Mouse (Mus musculus): ENCODE measurements at regions not wholly inside any gene's neighbourhood (a gene's known extent, or its start where the extent isn't known, plus 50 kb on each side); places are given as distances from the start of the nearest gene placed in this dataset.

DNA sequence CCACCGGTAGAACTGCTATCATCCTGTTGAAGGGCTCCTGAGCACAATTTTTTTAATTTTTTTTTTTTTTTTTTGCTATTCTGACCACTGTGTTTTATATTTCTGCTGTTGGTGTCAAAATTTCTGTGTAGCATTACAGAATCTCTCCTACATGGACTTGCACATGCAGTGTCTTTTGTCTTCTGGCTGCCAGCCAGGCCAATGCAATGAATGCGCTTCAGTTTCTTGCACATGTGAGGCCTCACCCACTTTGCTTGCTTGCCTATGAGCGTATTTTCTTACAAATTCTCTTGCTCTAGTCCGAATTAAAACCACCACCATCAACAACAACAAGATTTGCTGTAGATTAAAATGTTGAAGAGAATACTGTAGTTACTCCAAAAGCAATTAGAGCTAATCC lies 213.2 kb upstream of the P2ry1 start:
- H3K4me1 ChIP-seq (replicated peaks; ENCODE audit: control insufficient read depth, insufficient read depth, low read length), result no peaks in the 10 kb centered on the region
- no peaks in the 10 kb centered on the region for H3K27me3 ChIP-seq (ENCODE audit: control insufficient read depth, insufficient read depth, low read length)
- H3K4me2 ChIP-seq (ENCODE audit: low read depth, low read length, severe bottlenecking), result no peak overlapping the region
- no peak overlapping the region for H3K27ac ChIP-seq (ENCODE audit: low read depth, low read length)
- no peak overlapping the region for H3K9ac ChIP-seq (ENCODE audit: low read length)
- ATAC-seq (replicated peaks; ENCODE audit: low FRiP score) (no peak), DNase-seq (ENCODE audit: low spot score) (no peak)
- 89% methylated on average over 4 of the region's 4 CpGs for WGBS
- H3K4me3 ChIP-seq (ENCODE audit: low read depth, low read length), result no peak overlapping the region
- no peaks in the 10 kb centered on the region for H3K9me3 ChIP-seq (ENCODE audit: control insufficient read depth, low read length)
- no peaks in the 10 kb centered on the region for H3K36me3 ChIP-seq (ENCODE audit: control insufficient read depth, insufficient read depth, low read length)

GRCm38 (mm10) chr3:60792166-60792565 lies 210.4 kb upstream of the P2ry1 start:
- no peak overlapping the region for H3K9ac ChIP-seq (ENCODE audit: low read length)
- DNase-seq (ENCODE audit: low spot score) (no peak), ATAC-seq (replicated peaks; ENCODE audit: low FRiP score) (no peak)
- WGBS, result 83% methylated on average over 4 of the region's 4 CpGs
- H3K27me3 ChIP-seq (ENCODE audit: control insufficient read depth, insufficient read depth, low read length), result no peaks in the 10 kb centered on the region
- H3K36me3 ChIP-seq (ENCODE audit: control insufficient read depth, insufficient read depth, low read length), result no peaks in the 10 kb centered on the region
- H3K4me2 ChIP-seq (ENCODE audit: low read depth, low read length, severe bottlenecking), result no peak overlapping the region
- H3K4me3 ChIP-seq (ENCODE audit: low read depth, low read length), result no peak overlapping the region
- no peak overlapping the region for H3K27ac ChIP-seq (ENCODE audit: low read depth, low read length)
- H3K9me3 ChIP-seq (ENCODE audit: control insufficient read depth, low read length), result no peaks in the 10 kb centered on the region
- no peaks in the 10 kb centered on the region for H3K4me1 ChIP-seq (replicated peaks; ENCODE audit: control insufficient read depth, insufficient read depth, low read length)

- Histone ChIP-seq H3K4me2 (ENCODE audit: low read depth, low read length, severe bottlenecking) (no peak overlapping the region), H3K36me3 (ENCODE audit: control insufficient read depth, insufficient read depth, low read length) (no peaks in the 10 kb centered on the region), H3K9me3 (ENCODE audit: control insufficient read depth, low read length) (no peaks in the 10 kb centered on the region), H3K9ac (ENCODE audit: low read length) (no peak overlapping the region), H3K27me3 (ENCODE audit: control insufficient read depth, insufficient read depth, low read length) (no peaks in the 10 kb centered on the region), H3K27ac (ENCODE audit: low read depth, low read length) (no peak overlapping the region), H3K4me1 (replicated peaks; ENCODE audit: control insufficient read depth, insufficient read depth, low read length) (no peaks in the 10 kb centered on the region), H3K4me3 (ENCODE audit: low read depth, low read length) (no peak overlapping the region)
- DNase-seq (ENCODE audit: low spot score), result no peak
- WGBS, result 87% methylated on average over 2 of the region's 2 CpGs
- ATAC-seq (replicated peaks; ENCODE audit: low FRiP score), result no peak
Measured at GRCm38 (mm10) chr3:60796207-60796606, 206.4 kb upstream of the P2ry1 start.

- H3K4me3 ChIP-seq (ENCODE audit: low read depth, low read length), result no peak overlapping the region
- no peaks in the 10 kb centered on the region for H3K4me1 ChIP-seq (replicated peaks; ENCODE audit: control insufficient read depth, insufficient read depth, low read length)
- no peak overlapping the region for H3K9ac ChIP-seq (ENCODE audit: low read length)
- no peaks in the 10 kb centered on the region for H3K27me3 ChIP-seq (ENCODE audit: control insufficient read depth, insufficient read depth, low read length)
- no peak for ATAC-seq (replicated peaks; ENCODE audit: low FRiP score)
- H3K4me2 ChIP-seq (ENCODE audit: low read depth, low read length, severe bottlenecking), result no peak overlapping the region
- no peak overlapping the region for H3K27ac ChIP-seq (ENCODE audit: low read depth, low read length)
- H3K9me3 ChIP-seq (ENCODE audit: control insufficient read depth, low read length), result no peaks in the 10 kb centered on the region
- WGBS, result 74% methylated on average over 6 of the region's 6 CpGs
- no peak for DNase-seq (ENCODE audit: low spot score)
- no peaks in the 10 kb centered on the region for H3K36me3 ChIP-seq (ENCODE audit: control insufficient read depth, insufficient read depth, low read length)
Measured at GRCm38 (mm10) chr3:60797808-60798207, 204.8 kb upstream of the P2ry1 start.

- Histone ChIP-seq H3K9ac (ENCODE audit: low read length) (no peak overlapping the region), H3K4me1 (replicated peaks; ENCODE audit: control insufficient read depth, insufficient read depth, low read length) (no peaks in the 10 kb centered on the region), H3K27ac (ENCODE audit: low read depth, low read length) (no peak overlapping the region), H3K27me3 (ENCODE audit: control insufficient read depth, insufficient read depth, low read length) (no peaks in the 10 kb centered on the region), H3K9me3 (ENCODE audit: control insufficient read depth, low read length) (no peaks in the 10 kb centered on the region), H3K4me3 (ENCODE audit: low read depth, low read length) (no peak overlapping the region), H3K4me2 (ENCODE audit: low read depth, low read length, severe bottlenecking) (no peak overlapping the region), H3K36me3 (ENCODE audit: control insufficient read depth, insufficient read depth, low read length) (no peaks in the 10 kb centered on the region)
- ATAC-seq (replicated peaks; ENCODE audit: low FRiP score), result no peak
- no peak for DNase-seq (ENCODE audit: low spot score)
- 86% methylated on average over 2 of the region's 2 CpGs for WGBS
Measured at GRCm38 (mm10) chr3:60798461-60798860, 204.1 kb upstream of the P2ry1 start.

- DNase-seq (ENCODE audit: low spot score), result no peak
- Histone ChIP-seq H3K27ac (ENCODE audit: low read depth, low read length) (no peak overlapping the region), H3K4me1 (replicated peaks; ENCODE audit: control insufficient read depth, insufficient read depth, low read length) (no peaks in the 10 kb centered on the region), H3K27me3 (ENCODE audit: control insufficient read depth, insufficient read depth, low read length) (no peaks in the 10 kb centered on the region), H3K4me3 (ENCODE audit: low read depth, low read length) (no peak overlapping the region), H3K9me3 (ENCODE audit: control insufficient read depth, low read length) (no peaks in the 10 kb centered on the region), H3K9ac (ENCODE audit: low read length) (no peak overlapping the region), H3K4me2 (ENCODE audit: low read depth, low read length, severe bottlenecking) (no peak overlapping the region), H3K36me3 (ENCODE audit: control insufficient read depth, insufficient read depth, low read length) (no peaks in the 10 kb centered on the region)
- WGBS, result 89% methylated on average over 5 of the region's 5 CpGs
- no peak for ATAC-seq (replicated peaks; ENCODE audit: low FRiP score)
Measured at GRCm38 (mm10) chr3:60798862-60799261, 203.7 kb upstream of the P2ry1 start.

- Histone ChIP-seq H3K4me2 (ENCODE audit: low read depth, low read length, severe bottlenecking) (no peak overlapping the region), H3K27me3 (ENCODE audit: control insufficient read depth, insufficient read depth, low read length) (no peaks in the 10 kb centered on the region), H3K9me3 (ENCODE audit: control insufficient read depth, low read length) (no peaks in the 10 kb centered on the region), H3K36me3 (ENCODE audit: control insufficient read depth, insufficient read depth, low read length) (no peaks in the 10 kb centered on the region), H3K27ac (ENCODE audit: low read depth, low read length) (no peak overlapping the region), H3K9ac (ENCODE audit: low read length) (no peak overlapping the region), H3K4me3 (ENCODE audit: low read depth, low read length) (no peak overlapping the region), H3K4me1 (replicated peaks; ENCODE audit: control insufficient read depth, insufficient read depth, low read length) (no peaks in the 10 kb centered on the region)
- DNase-seq (ENCODE audit: low spot score), result no peak
- 90% methylated on average over 3 of the region's 3 CpGs for WGBS
- ATAC-seq (replicated peaks; ENCODE audit: low FRiP score), result no peak
Measured at GRCm38 (mm10) chr3:60804711-60805293, 197.8 kb upstream of the P2ry1 start.

- Histone ChIP-seq H3K4me1 (replicated peaks; ENCODE audit: control insufficient read depth, insufficient read depth, low read length) (no peaks in the 10 kb centered on the region), H3K4me3 (ENCODE audit: low read depth, low read length) (no peak overlapping the region), H3K27ac (ENCODE audit: low read depth, low read length) (no peak overlapping the region), H3K36me3 (ENCODE audit: control insufficient read depth, insufficient read depth, low read length) (no peaks in the 10 kb centered on the region), H3K27me3 (ENCODE audit: control insufficient read depth, insufficient read depth, low read length) (no peaks in the 10 kb centered on the region), H3K9ac (ENCODE audit: low read length) (no peak overlapping the region), H3K4me2 (ENCODE audit: low read depth, low read length, severe bottlenecking) (no peak overlapping the region), H3K9me3 (ENCODE audit: control insufficient read depth, low read length) (no peaks in the 10 kb centered on the region)
- ATAC-seq (replicated peaks; ENCODE audit: low FRiP score) (no peak), DNase-seq (ENCODE audit: low spot score) (no peak)
- 76% methylated on average over 5 of the region's 5 CpGs for WGBS
Measured at GRCm38 (mm10) chr3:60811924-60812323, 190.7 kb upstream of the P2ry1 start.

GRCm38 (mm10) chr3:60813485-60813884 lies 189.1 kb upstream of the P2ry1 start:
- Histone ChIP-seq H3K9me3 (ENCODE audit: control insufficient read depth, low read length) (no peaks in the 10 kb centered on the region), H3K27ac (ENCODE audit: low read depth, low read length) (no peak overlapping the region), H3K4me2 (ENCODE audit: low read depth, low read length, severe bottlenecking) (no peak overlapping the region), H3K27me3 (ENCODE audit: control insufficient read depth, insufficient read depth, low read length) (no peaks in the 10 kb centered on the region), H3K4me3 (ENCODE audit: low read depth, low read length) (no peak overlapping the region), H3K36me3 (ENCODE audit: control insufficient read depth, insufficient read depth, low read length) (no peaks in the 10 kb centered on the region), H3K9ac (ENCODE audit: low read length) (no peak overlapping the region), H3K4me1 (replicated peaks; ENCODE audit: control insufficient read depth, insufficient read depth, low read length) (no peaks in the 10 kb centered on the region)
- 51% methylated on average over 3 of the region's 3 CpGs for WGBS
- ATAC-seq (replicated peaks; ENCODE audit: low FRiP score), result no peak
- DNase-seq (ENCODE audit: low spot score), result no peak

Data from forebrain, embryonic 11.5 days (tissue).